Mouse (Mus musculus): ENCODE data around the gene Antxr1.
A peak's percentile ranks its signal among the peaks of the same experiment; 100 is the strongest.

Antxr1 gene

GRCm38 (mm10) chr6:87150471-87150870 lies 185.2 kb downstream of the Antxr1 start:
- no peak for DNase-seq (ENCODE audit: low read depth in 2 of 2, low spot score in 2 of 2)

DNA sequence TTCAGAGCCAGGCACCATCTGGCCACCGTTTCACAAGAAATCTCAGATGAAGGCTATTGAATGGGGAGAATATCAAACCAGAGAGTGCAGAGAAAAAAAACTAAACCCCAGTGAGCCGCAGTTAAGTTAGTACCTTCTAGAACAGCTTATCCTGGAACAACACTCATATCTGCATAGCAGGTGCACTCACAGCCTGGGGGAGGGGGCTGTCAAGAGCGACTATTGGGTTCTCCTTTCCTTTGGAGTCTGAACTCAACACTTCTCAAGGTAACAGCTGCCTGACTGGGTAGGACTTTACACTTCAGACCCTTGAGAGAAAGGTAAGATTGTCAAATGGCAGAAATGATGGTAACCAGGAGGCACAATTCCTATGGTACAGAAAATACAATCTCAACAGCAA lies 187.7 kb downstream of the Antxr1 start:
- no peak for DNase-seq (ENCODE audit: low read depth in 2 of 2, low spot score in 2 of 2)

- no peak for DNase-seq (ENCODE audit: low read depth in 2 of 2, low spot score in 2 of 2)
Observed at GRCm38 (mm10) chr6:87143594-87143993, 192.0 kb downstream of the Antxr1 start.

DNA sequence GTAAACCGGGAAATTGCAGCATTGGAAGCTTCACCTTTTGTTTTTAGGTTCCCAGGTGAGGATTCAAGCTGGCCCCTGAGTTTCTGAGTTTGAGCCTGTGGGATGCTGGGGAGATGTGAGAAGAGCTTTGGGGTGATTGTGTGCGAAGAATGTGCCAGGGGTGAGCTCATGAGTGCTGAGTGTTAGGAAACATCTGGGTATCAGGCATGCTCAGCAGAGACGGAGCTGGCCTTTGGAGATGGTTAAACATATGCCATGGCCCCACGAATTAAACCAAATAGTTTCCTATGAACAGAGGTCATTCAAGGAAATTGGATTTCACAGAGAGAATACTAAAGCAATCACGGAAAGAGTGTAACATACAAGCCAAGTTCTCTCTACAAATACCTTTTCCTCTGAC lies 193.4 kb downstream of the Antxr1 start:
- no peak for DNase-seq (ENCODE audit: low read depth in 2 of 2, low spot score in 2 of 2)

DNA sequence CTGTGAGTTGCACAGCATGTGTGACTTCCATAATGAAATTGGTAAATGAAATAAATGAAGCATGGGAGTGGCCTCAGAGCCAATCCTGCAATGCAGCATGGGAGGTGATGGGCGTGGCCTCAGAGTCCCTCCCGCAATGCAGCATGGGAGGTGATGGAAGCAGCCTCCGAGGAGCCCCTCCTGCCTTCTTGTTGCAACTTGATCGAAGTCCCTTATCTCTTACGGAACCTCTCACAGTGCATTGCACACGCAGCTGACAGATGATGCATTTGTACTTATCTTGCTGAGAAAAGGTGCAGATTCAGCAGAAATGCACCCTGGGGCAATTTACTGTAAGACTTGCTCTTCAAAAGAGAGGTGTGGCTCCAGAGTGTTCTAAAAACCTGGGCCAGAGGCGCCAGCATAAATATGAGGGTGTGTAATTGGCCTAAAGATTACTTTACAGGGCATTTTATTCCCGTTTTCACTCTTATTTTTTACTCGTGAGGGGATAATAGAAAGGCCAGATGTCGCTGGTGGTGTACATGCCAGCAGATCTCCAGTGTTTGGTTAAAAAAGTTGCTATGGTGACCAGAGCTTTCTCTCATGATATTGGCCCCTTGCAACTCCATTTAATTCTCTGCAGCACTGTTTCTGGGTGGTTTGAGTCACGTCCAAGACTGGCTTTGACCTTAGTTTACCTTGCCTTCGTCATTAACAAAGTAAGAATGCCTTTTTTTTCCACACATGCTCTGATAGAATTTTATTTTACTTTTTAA lies 195.6 kb downstream of the Antxr1 start:
- no peak for DNase-seq (ENCODE audit: low read depth in 2 of 2, low spot score in 2 of 2)

GRCm38 (mm10) chr6:87138479-87138878 lies 197.1 kb downstream of the Antxr1 start:
- DNase-seq (ENCODE audit: low read depth in 2 of 2, low spot score in 2 of 2) = no peak

DNA sequence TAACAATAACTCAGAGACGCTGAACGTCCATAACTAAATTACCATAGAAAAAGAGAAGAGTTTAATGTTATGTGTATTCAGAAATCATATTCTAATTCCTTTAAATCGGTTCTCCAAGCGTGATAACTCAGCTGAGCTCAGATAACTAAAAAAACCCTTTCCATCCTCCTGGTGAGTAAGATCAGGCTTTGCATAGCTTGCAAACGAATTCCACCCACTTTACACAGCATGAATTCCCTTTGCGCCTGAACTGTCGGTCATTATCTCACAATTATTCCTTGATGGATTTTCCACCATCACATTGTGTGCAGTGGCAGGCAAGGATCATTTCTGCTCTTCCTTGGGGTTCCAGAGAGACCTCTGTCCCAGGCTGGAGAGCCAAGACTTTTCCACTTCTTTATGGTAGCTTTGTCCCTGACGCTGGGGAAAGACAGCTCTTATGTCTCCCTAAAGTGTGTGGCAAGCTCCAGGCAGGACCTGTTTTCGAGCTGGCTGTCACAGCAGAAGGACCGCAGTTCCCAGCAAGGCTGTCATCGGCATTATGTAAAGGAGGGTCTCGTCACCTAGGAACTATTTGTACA lies 201.6 kb downstream of the Antxr1 start:
- no peak for DNase-seq (ENCODE audit: low read depth in 2 of 2, low spot score in 2 of 2)

- no peak for DNase-seq (ENCODE audit: low read depth in 2 of 2, low spot score in 2 of 2)
Observed at GRCm38 (mm10) chr6:87133520-87133919, 202.1 kb downstream of the Antxr1 start.

DNA sequence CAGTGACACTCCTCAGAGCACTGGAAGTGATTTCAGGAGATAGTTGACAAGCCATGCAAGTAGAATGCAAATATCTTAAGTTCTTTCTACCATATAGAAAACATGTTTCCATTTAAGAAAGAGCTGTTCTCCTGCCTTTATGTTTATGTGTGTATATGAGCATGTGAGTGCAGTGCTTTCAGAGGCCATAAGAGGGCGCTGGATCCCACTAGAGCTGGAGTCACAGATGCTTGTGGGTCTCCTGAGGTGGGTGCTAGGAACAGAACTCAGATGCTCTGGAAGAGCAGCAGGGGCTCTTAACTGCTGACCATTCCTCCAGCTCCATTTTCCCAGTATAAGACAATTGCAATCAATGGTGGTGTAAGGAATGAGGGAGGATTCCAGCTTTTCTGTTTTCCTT lies 204.5 kb downstream of the Antxr1 start:
- DNase-seq (ENCODE audit: low read depth in 2 of 2, low spot score in 2 of 2) = no peak

DNA sequence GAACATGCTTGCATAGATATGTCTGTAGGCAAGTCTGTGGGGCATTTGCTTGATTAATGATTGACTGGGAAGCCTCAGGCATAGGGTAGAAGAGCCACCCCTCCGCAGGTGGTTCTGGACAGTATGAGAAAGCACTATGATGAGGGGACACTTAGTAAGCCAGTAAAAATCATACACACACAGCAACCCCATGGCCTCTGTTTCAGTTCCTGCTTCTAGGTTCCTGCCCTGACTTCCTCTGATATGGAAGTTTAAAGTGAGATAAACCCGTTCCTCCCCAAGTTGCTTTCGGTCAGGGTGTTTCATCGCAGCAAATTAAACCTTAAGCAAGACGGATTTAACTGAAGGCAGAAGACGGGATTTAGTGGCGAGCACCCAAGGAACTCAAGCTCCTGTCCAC lies 205.0 kb downstream of the Antxr1 start:
- no peak for DNase-seq (ENCODE audit: low read depth in 2 of 2, low spot score in 2 of 2)

DNA sequence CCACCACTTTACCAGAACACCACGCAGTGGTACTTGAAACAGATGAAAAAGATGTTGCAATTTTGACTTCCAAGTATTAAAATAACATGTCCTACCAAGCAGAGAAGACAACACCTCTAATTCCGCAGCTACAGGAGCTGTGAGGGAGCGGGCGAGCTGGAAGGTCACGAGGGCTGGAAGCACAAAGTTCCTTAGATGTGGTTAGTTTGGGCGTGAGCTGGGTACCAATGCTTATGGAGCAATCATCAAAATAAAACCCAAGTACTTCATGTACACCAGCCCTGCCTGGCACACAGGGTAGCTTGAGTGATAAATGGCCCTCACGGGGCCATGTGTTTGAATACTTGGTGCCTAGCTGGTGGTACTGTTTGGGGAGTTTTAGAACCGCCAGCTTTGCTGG lies 205.8 kb downstream of the Antxr1 start:
- no peak for DNase-seq (ENCODE audit: low read depth in 2 of 2, low spot score in 2 of 2)

GRCm38 (mm10) chr6:87127049-87127753 lies 208.4 kb downstream of the Antxr1 start:
- no peak for DNase-seq (ENCODE audit: low read depth in 2 of 2, low spot score in 2 of 2)

- no peak for DNase-seq (ENCODE audit: low read depth in 2 of 2, low spot score in 2 of 2)
Observed at GRCm38 (mm10) chr6:87123973-87124372, 211.6 kb downstream of the Antxr1 start.

- no peak for DNase-seq (ENCODE audit: low read depth in 2 of 2, low spot score in 2 of 2)
Observed at GRCm38 (mm10) chr6:87123406-87123805, 212.2 kb downstream of the Antxr1 start.

DNA sequence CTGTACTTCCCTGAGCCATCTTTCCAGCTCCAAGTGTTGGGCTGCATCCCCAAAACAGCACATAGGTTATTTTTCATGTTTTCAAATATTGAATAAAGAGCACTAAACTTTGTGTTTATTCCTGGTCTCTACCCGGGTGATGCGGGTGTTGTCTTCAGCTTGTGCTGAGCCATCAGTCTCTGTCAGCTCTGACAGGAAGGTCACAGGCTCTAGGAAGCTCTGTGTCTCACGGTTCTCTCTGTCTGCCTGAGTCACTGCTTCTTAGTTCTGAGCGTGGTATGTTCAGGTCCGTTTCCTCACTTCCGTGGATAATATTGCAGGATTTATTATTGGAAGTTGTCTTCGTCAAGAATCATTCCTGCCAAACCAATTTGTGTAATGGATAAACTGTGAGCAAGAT lies 213.7 kb downstream of the Antxr1 start:
- DNase-seq (ENCODE audit: low read depth in 2 of 2, low spot score in 2 of 2) = no peak

DNA sequence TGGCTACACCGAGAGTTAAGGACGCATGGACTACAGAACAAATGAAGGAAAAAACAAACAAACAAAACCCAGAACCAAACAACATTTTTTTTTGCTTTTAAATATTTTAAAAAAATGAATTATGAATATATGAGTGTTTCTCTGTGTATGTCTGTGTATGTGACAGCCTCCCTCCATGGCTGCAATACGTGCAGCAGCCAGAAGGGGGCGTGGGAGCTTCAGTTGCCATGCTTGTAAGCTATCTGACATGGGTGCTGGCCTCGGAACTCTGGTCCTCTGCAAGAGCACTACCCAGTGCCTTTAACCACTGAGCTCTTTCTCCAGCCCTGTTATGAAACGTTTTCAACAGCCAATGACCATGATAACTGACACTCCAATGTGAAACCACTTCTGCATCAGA lies 215.0 kb downstream of the Antxr1 start:
- no peak for DNase-seq (ENCODE audit: low read depth in 2 of 2, low spot score in 2 of 2)

GRCm38 (mm10) chr6:87119975-87120374 lies 215.6 kb downstream of the Antxr1 start:
- DNase-seq (ENCODE audit: low read depth in 2 of 2, low spot score in 2 of 2) = no peak

- DNase-seq (ENCODE audit: low read depth in 2 of 2, low spot score in 2 of 2) = peak; percentile 54 to 69
Observed at GRCm38 (mm10) chr6:87119066-87119837, 216.4 kb downstream of the Antxr1 start.

DNA sequence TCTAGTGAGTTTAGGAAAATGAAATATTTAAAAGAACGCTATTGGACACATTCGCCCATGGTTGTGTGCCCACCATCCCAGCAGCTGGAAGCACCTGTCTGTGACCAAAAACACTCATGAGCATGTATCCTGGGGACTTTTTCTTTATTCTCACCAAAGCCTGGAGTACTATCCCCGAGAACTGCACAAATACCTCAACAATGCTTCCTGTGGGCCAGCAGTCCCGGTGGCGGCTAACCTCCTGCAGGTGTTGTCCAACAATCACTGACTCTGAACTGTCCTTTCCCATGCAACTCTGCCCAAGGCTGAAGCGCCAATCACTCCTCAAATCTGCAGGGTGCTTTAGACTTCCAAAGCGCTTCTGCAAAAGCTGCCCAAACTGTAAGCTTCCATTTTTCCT lies 219.0 kb downstream of the Antxr1 start:
- no peak for DNase-seq (ENCODE audit: low read depth in 2 of 2, low spot score in 2 of 2)

- DNase-seq (ENCODE audit: low read depth in 2 of 2, low spot score in 2 of 2) = no peak
Observed at GRCm38 (mm10) chr6:87115981-87116380, 219.6 kb downstream of the Antxr1 start.

DNA sequence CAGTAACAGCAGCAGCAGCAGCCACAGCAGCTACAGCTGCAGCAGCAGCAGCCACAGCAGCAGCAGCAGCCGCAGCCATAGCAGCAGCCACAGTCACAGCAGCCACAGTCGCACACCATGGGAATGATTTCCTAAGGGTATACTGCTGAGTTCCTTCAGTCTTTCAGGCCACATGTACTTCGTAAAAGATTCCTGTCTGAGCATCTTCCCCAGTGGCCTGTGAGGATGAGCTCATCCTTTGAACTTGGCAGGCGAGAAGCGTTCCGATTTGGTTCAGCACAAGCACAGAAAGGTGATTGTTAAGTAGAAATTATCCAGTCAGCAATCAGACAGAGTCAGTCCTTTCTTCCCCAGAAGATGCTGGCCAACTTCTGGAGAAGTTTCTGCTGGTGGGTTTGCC lies 223.5 kb downstream of the Antxr1 start:
- no peak for DNase-seq (ENCODE audit: low read depth in 2 of 2, low spot score in 2 of 2)

GRCm38 (mm10) chr6:87111493-87111892 lies 224.1 kb downstream of the Antxr1 start:
- no peak for DNase-seq (ENCODE audit: low read depth in 2 of 2, low spot score in 2 of 2)

Data from CD8-positive naive resting alpha-beta T cell, adult 2 months (primary cell).